Mouse (Mus musculus): ENCODE results near the gene Speg. TPM values are rescaled to one million over a fixed set of nuclear protein-coding genes. Genes with fewer than 3 reads are reported as not detected.

The Speg gene
- polyA plus RNA-seq, 1 experiment from 2014 or later = 53.9 TPM

GRCm38 (mm10) chr1:75369984-75370660, 5.0 kb upstream of the Speg start:
- no peak overlapping the region for H3K9ac ChIP-seq
- H3K9me3 ChIP-seq (replicated peaks) = no peaks in the 10 kb centered on the region
- 0 out of 2 replicates have a peak, but pooled peaks have one; percentile 65 for ATAC-seq (replicated peaks; ENCODE audit: low FRiP score)
- H3K4me2 ChIP-seq = peak overlapping the region; percentile 41; the same call in 1 of the 2 replicates
- H3K27me3 ChIP-seq = peaks cover 23% of the 10 kb centered on the region
- no peak overlapping the region for H3K4me3 ChIP-seq (replicated peaks)
- WGBS = 32% methylated on average over 13 of the region's 13 CpGs
- no peaks in the 10 kb centered on the region; the same call in 1 of the 2 replicates for H3K36me3 ChIP-seq
- peak overlapping the region; percentile 24; the same call in 1 of the 2 replicates for H3K27ac ChIP-seq
- H3K4me1 ChIP-seq = peaks cover 23% of the 10 kb centered on the region

- Histone ChIP-seq H3K4me2 (no peak overlapping the region), H3K4me1 (peaks cover 30% of the 10 kb centered on the region), H3K36me3 (no peaks in the 10 kb centered on the region; the same call in 1 of the 2 replicates), H3K4me3 (replicated peaks) (no peak overlapping the region), H3K27ac (no peak overlapping the region), H3K9me3 (replicated peaks) (no peaks in the 10 kb centered on the region), H3K9ac (no peak overlapping the region), H3K27me3 (peaks cover 32% of the 10 kb centered on the region)
- 57% methylated on average over 13 of the region's 13 CpGs for WGBS
- no peak for ATAC-seq (replicated peaks; ENCODE audit: low FRiP score)
These were observed 3.6 kb upstream of the Speg start for GRCm38 (mm10) chr1:75371317-75372095.

- no peak for ATAC-seq (replicated peaks; ENCODE audit: low FRiP score)
- Histone ChIP-seq H3K4me1 (peaks cover 30% of the 10 kb centered on the region), H3K27ac (no peak overlapping the region), H3K9ac (no peak overlapping the region), H3K9me3 (replicated peaks) (no peaks in the 10 kb centered on the region), H3K36me3 (no peaks in the 10 kb centered on the region), H3K4me2 (no peak overlapping the region), H3K4me3 (replicated peaks) (no peak overlapping the region), H3K27me3 (peaks cover 39% of the 10 kb centered on the region)
- 76% methylated on average over 3 of the region's 3 CpGs for WGBS
These were observed 2.6 kb upstream of the Speg start for GRCm38 (mm10) chr1:75372450-75372849.

GRCm38 (mm10) chr1:75373276-75373675, 1.8 kb upstream of the Speg start:
- no peaks in the 10 kb centered on the region for H3K36me3 ChIP-seq
- H3K4me1 ChIP-seq = peaks cover 30% of the 10 kb centered on the region
- WGBS = 79% methylated on average over 3 of the region's 3 CpGs
- peaks cover 47% of the 10 kb centered on the region for H3K27me3 ChIP-seq
- no peak overlapping the region for H3K4me3 ChIP-seq (replicated peaks)
- H3K9me3 ChIP-seq (replicated peaks) = no peaks in the 10 kb centered on the region
- H3K9ac ChIP-seq = no peak overlapping the region
- no peak overlapping the region for H3K27ac ChIP-seq
- no peak for ATAC-seq (replicated peaks; ENCODE audit: low FRiP score)
- H3K4me2 ChIP-seq = no peak overlapping the region

GRCm38 (mm10) chr1:75379196-75379595, 4.1 kb downstream of the Speg start:
- no peak overlapping the region for H3K27ac ChIP-seq
- no peak for ATAC-seq (replicated peaks; ENCODE audit: low FRiP score)
- WGBS = 63% methylated on average over 2 of the region's 2 CpGs
- no peaks in the 10 kb centered on the region for H3K36me3 ChIP-seq
- no peak overlapping the region for H3K4me3 ChIP-seq (replicated peaks)
- no peak overlapping the region for H3K9ac ChIP-seq
- H3K27me3 ChIP-seq = peaks cover 58% of the 10 kb centered on the region
- H3K4me1 ChIP-seq = peaks cover 45% of the 10 kb centered on the region
- H3K4me2 ChIP-seq = no peak overlapping the region
- H3K9me3 ChIP-seq (replicated peaks) = no peaks in the 10 kb centered on the region

GRCm38 (mm10) chr1:75379931-75380330, 4.8 kb downstream of the Speg start:
- 50% methylated on average over 8 of the region's 8 CpGs for WGBS
- no peaks in the 10 kb centered on the region for H3K36me3 ChIP-seq
- no peaks in the 10 kb centered on the region for H3K9me3 ChIP-seq (replicated peaks)
- H3K4me2 ChIP-seq = no peak overlapping the region
- ATAC-seq (replicated peaks; ENCODE audit: low FRiP score) = no peak
- peaks cover 56% of the 10 kb centered on the region for H3K27me3 ChIP-seq
- H3K4me3 ChIP-seq (replicated peaks) = no peak overlapping the region
- no peak overlapping the region for H3K27ac ChIP-seq
- peaks cover 48% of the 10 kb centered on the region for H3K4me1 ChIP-seq
- H3K9ac ChIP-seq = no peak overlapping the region

GRCm38 (mm10) chr1:75380951-75381350, 5.9 kb downstream of the Speg start:
- H3K36me3 ChIP-seq = no peaks in the 10 kb centered on the region
- no peaks in the 10 kb centered on the region for H3K9me3 ChIP-seq (replicated peaks)
- no peak overlapping the region for H3K9ac ChIP-seq
- ATAC-seq (replicated peaks; ENCODE audit: low FRiP score) = no peak
- H3K4me2 ChIP-seq = peak overlapping the region; percentile 93; the same call in 1 of the 2 replicates
- peaks cover 49% of the 10 kb centered on the region for H3K4me1 ChIP-seq
- peaks cover 48% of the 10 kb centered on the region for H3K27me3 ChIP-seq
- 45% methylated on average over 2 of the region's 2 CpGs for WGBS
- H3K4me3 ChIP-seq (replicated peaks) = no peak overlapping the region
- no peak overlapping the region for H3K27ac ChIP-seq

- Histone ChIP-seq H3K4me1 (peaks cover 56% of the 10 kb centered on the region), H3K4me3 (replicated peaks) (peak overlapping the region; percentile 64)
These were observed 6.6 kb downstream of the Speg start for GRCm38 (mm10) chr1:75381482-75382355.

GRCm38 (mm10) chr1:75382356-75383071, 7.4 kb downstream of the Speg start:
- WGBS = under 1% methylated on average over 28 of the region's 28 CpGs
- no peaks in the 10 kb centered on the region for H3K9me3 ChIP-seq (replicated peaks)
- H3K4me3 ChIP-seq (replicated peaks) = peak overlapping the region; percentile 64
- peak overlapping the region; percentile 56 for H3K9ac ChIP-seq
- peak overlapping the region; percentile 92 for H3K27ac ChIP-seq
- peaks cover 63% of the 10 kb centered on the region for H3K4me1 ChIP-seq
- H3K36me3 ChIP-seq = no peaks in the 10 kb centered on the region
- peak overlapping the region; percentile 93 for H3K4me2 ChIP-seq
- H3K27me3 ChIP-seq = peaks cover 47% of the 10 kb centered on the region
- peak; percentile 61 for ATAC-seq (replicated peaks; ENCODE audit: low FRiP score)

More at GRCm38 (mm10) chr1:75381482-75382355, 6.6 kb downstream of the Speg start:
- H3K9me3 ChIP-seq (replicated peaks) = no peaks in the 10 kb centered on the region
- peak; percentile 61 for ATAC-seq (replicated peaks; ENCODE audit: low FRiP score)
- 5% methylated on average over 48 of the region's 60 CpGs for WGBS
- H3K27me3 ChIP-seq = peaks cover 46% of the 10 kb centered on the region
- no peaks in the 10 kb centered on the region for H3K36me3 ChIP-seq
- H3K4me2 ChIP-seq = peak overlapping the region; percentile 93
- H3K9ac ChIP-seq = peak overlapping the region; percentile 56
- peak overlapping the region; percentile 92 for H3K27ac ChIP-seq

GRCm38 (mm10) chr1:75384470-75385141, 9.5 kb downstream of the Speg start:
- Histone ChIP-seq H3K27ac (no peak overlapping the region), H3K36me3 (no peaks in the 10 kb centered on the region; the same call in 1 of the 2 replicates), H3K9ac (no peak overlapping the region), H3K27me3 (peaks cover 59% of the 10 kb centered on the region), H3K9me3 (replicated peaks) (no peaks in the 10 kb centered on the region), H3K4me3 (replicated peaks) (no peak overlapping the region), H3K4me1 (peaks cover 82% of the 10 kb centered on the region), H3K4me2 (peak overlapping the region; percentile 27; the same call in 1 of the 2 replicates)
- WGBS = 73% methylated on average over 27 of the region's 27 CpGs
- ATAC-seq (replicated peaks; ENCODE audit: low FRiP score) = no peak
